Mouse (Mus musculus): Measurements from ENCODE around the gene Cpa2.

DNA sequence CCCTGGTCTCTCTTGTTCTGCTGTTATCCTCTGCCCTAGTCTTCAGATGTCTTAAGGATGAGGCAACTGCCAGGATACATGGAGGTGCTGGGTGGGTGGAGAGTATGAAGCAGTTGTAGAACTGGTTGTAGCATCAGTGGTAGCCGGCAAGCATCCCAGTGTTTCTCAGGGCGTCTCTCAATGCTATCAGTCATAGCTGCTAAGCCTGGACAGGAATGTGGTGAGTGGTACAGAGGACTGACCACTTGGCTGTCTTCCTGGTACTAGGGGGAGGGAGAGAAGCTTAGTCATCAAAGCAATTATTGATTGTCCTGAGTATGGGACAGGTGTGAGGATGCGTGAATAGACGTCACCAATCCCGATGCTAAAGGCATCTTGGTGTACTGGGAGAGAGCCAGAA is 28.6 kb downstream of the Cpa2 start:
- TF ChIP-seq CTCF (conservative IDR thresholded peaks at IDR 0.05; ENCODE audit: low read length) (no peak), NANOG (IDR thresholded peaks at IDR 0.05; ENCODE audit: borderline replicate concordance, low read length) (no peak), POU5F1 (IDR thresholded peaks at IDR 0.05; ENCODE audit: borderline replicate concordance, low read length) (no peak)

All from E14TG2a.4 (cell line).